Mouse (Mus musculus) limb, embryonic 14.5 days (tissue): ENCODE results near the gene 9330182L06Rik. TPM values are rescaled to one million over a fixed set of nuclear protein-coding genes. Genes with fewer than 3 reads are reported as not detected.

Experiments
- ATAC-seq: fragments of 200-750 bp; cut with Nextera tagmentation; 2 replicates; pipeline ENCODE4 v1.8.0; 2017; ENCODE audit warnings: low read depth, moderate number of reproducible peaks, moderate TSS enrichment; ENCODE audit not compliant: low FRiP score
- DNase-seq: peaks from one replicate; pipeline ENCODE4 v3.0.0-alpha.2; 2015; ENCODE audit warnings: low spot score
- H3K27ac ChIP-seq: fragments of 300-500 bp; sonication (generic); replicated peaks from 2 replicates; pipeline ENCODE4 v1.5.1; 2014; ENCODE audit warnings: low read depth, mild to moderate bottlenecking, low read length, moderate library complexity, mixed read lengths
- H3K27me3 ChIP-seq: fragments of 300-500 bp; sonication (generic); 2 replicates; pipeline ENCODE4 v1.6.1; 2014; ENCODE audit warnings: low read length, mixed read lengths; ENCODE audit not compliant: control insufficient read depth, insufficient read depth
- H3K36me3 ChIP-seq: fragments of 300-500 bp; sonication (generic); 2 replicates; pipeline ENCODE4 v1.6.1; 2014; ENCODE audit warnings: mild to moderate bottlenecking, low read length, moderate library complexity, mixed read lengths; ENCODE audit not compliant: control insufficient read depth, insufficient read depth
- H3K4me1 ChIP-seq: fragments of 300-500 bp; sonication (generic); 2 replicates; pipeline ENCODE4 v1.6.1; 2014; ENCODE audit warnings: antibody characterized with exemption, low read length, mixed read lengths; ENCODE audit not compliant: control insufficient read depth, insufficient read depth
- H3K4me2 ChIP-seq: fragments of 300-500 bp; sonication (generic); replicated peaks from 2 replicates; pipeline ENCODE4 v1.6.1; 2014; ENCODE audit warnings: low read depth, mild to moderate bottlenecking, low read length, moderate library complexity; ENCODE audit not compliant: severe bottlenecking
- H3K4me3 ChIP-seq: fragments of 300-500 bp; sonication (generic); replicated peaks from 2 replicates; pipeline ENCODE4 v1.5.1; 2014; ENCODE audit warnings: low read length
- H3K9ac ChIP-seq: fragments of 300-500 bp; sonication (generic); 2 replicates; pipeline ENCODE4 v1.6.1; 2014; ENCODE audit warnings: mild to moderate bottlenecking, low read depth, low read length, moderate library complexity; ENCODE audit not compliant: severe bottlenecking
- H3K9me3 ChIP-seq: fragments of 300-500 bp; sonication (generic); 2 replicates; pipeline ENCODE4 v1.6.1; 2016; ENCODE audit warnings: low read length; ENCODE audit not compliant: control insufficient read depth
- POLR2A ChIP-seq: fragments of 200-500 bp; IDR thresholded peaks from 2 replicates; pipeline ENCODE4 v1.8.0; 2012; ENCODE audit warnings: inconsistent platforms, mild to moderate bottlenecking, moderate library complexity, borderline replicate concordance; ENCODE audit not compliant: insufficient read depth, insufficient read length; ENCODE audit errors: extremely low read depth
- WGBS: fragments of 180-500 bp; shearing (Covaris S2); extraction: QIAGEN DNeasy Blood & Tissue Kit; methylation state at CpG from one replicate; pipeline ENCODE4 v1.1.7; 2014; 5-methylcytosine and 5-hydroxymethylcytosine counted together
- polyA plus RNA-seq, 2 experiments: library from polyadenylated mRNA; depleted of rRNA in 1 of 2; stranded (reverse) in 1 of 2; unstranded in 1 of 2; fragments of >200 nt; fragmentation: Nextera tagmentation in 1 of 2; extraction: Ambion mirVana in 1 of 2; gene quantifications; 2 replicates each; pipeline versions ENCODE4 v1.2.1 to v1.2.3; 2012 to 2014

9330182L06Rik gene
- polyA plus RNA-seq, 2 experiments, result 4.2 to 4.6 TPM

DNA sequence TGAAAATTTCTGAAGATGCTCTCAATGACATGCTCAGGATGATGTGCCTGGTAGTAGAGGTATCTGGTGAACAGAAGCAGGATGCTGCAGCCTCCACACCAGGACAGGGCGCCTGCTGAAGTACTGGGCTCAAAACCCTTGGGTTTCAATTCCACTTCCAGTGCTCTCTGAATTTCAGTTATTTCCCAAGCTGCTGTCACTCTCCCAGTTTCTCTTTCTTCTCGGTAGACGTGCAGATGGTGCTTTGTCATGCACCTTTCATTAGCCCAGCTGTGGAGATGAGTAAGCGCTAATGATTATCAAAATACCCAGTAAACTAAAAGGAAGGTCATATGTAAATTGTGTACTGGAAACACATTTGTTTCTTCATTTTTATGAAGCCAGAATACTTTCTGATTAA is 80.6 kb downstream of the 9330182L06Rik start:
- no peak overlapping the region for H3K9ac ChIP-seq
- H3K9me3 ChIP-seq, result no peaks in the 10 kb centered on the region
- no peaks in the 10 kb centered on the region for H3K36me3 ChIP-seq
- H3K4me3 ChIP-seq, result no peak overlapping the region
- no peaks in the 10 kb centered on the region for H3K27me3 ChIP-seq
- DNase-seq (no peak), ATAC-seq (no peak)
- 77% methylated on average over 4 of the region's 4 CpGs for WGBS
- no peak overlapping the region for H3K4me2 ChIP-seq
- H3K4me1 ChIP-seq, result no peaks in the 10 kb centered on the region
- H3K27ac ChIP-seq, result no peak overlapping the region
- TF ChIP-seq POLR2A, result no peak

DNA sequence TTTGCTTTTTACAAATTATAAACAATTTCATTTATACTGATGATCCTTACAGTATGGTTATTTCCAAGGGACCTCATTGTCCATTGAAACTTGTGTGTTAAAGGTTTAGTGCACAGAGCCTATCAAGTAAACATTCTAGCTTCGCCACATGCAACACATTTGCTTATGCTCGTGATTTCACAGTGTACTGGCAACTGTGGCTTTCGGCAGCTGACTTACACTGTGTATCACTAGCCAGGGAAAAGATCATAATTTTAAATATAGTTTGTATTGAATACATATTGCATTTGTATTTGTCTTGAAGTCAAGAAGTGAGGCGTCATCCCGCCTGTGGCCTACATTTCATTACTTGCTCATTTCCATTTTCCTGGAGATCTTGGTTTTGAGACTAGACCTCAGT is 86.2 kb downstream of the 9330182L06Rik start:
- TF ChIP-seq POLR2A, result no peak
- Histone ChIP-seq H3K4me1 (no peaks in the 10 kb centered on the region), H3K4me3 (no peak overlapping the region), H3K27ac (no peak overlapping the region), H3K4me2 (no peak overlapping the region), H3K9me3 (no peaks in the 10 kb centered on the region), H3K27me3 (no peaks in the 10 kb centered on the region), H3K9ac (no peak overlapping the region), H3K36me3 (no peaks in the 10 kb centered on the region)
- ATAC-seq, result no peak
- 87% methylated on average over 5 of the region's 5 CpGs for WGBS
- DNase-seq, result no peak

GRCm38 (mm10) chr5:9352646-9353045 is 86.7 kb downstream of the 9330182L06Rik start:
- no peak overlapping the region for H3K4me3 ChIP-seq
- H3K9me3 ChIP-seq, result no peaks in the 10 kb centered on the region
- ATAC-seq, result no peak
- H3K9ac ChIP-seq, result no peak overlapping the region
- no peak for TF ChIP-seq POLR2A
- WGBS, result 39% methylated on average over 1 of the region's 1 CpGs
- H3K36me3 ChIP-seq, result no peaks in the 10 kb centered on the region
- no peak overlapping the region for H3K4me2 ChIP-seq
- DNase-seq, result no peak
- H3K4me1 ChIP-seq, result no peaks in the 10 kb centered on the region
- no peak overlapping the region for H3K27ac ChIP-seq
- no peaks in the 10 kb centered on the region for H3K27me3 ChIP-seq

- TF ChIP-seq POLR2A, result no peak
- Histone ChIP-seq H3K9me3 (no peaks in the 10 kb centered on the region), H3K4me2 (no peak overlapping the region), H3K27me3 (no peaks in the 10 kb centered on the region), H3K36me3 (no peaks in the 10 kb centered on the region), H3K4me3 (no peak overlapping the region), H3K4me1 (no peaks in the 10 kb centered on the region), H3K9ac (no peak overlapping the region), H3K27ac (no peak overlapping the region)
- WGBS, result 85% methylated on average over 1 of the region's 1 CpGs
- DNase-seq (no peak), ATAC-seq (no peak)
Observed at GRCm38 (mm10) chr5:9354257-9354656, 88.3 kb downstream of the 9330182L06Rik start.

- H3K4me2 ChIP-seq, result no peak overlapping the region
- no peaks in the 10 kb centered on the region for H3K27me3 ChIP-seq
- H3K27ac ChIP-seq, result no peak overlapping the region
- ATAC-seq (no peak), DNase-seq (no peak)
- H3K9ac ChIP-seq, result no peak overlapping the region
- WGBS, result 30% methylated on average over 2 of the region's 2 CpGs
- H3K9me3 ChIP-seq, result no peaks in the 10 kb centered on the region
- no peak for TF ChIP-seq POLR2A
- H3K4me3 ChIP-seq, result no peak overlapping the region
- no peaks in the 10 kb centered on the region for H3K4me1 ChIP-seq
- no peaks in the 10 kb centered on the region for H3K36me3 ChIP-seq
Observed at GRCm38 (mm10) chr5:9358076-9358475, 92.2 kb downstream of the 9330182L06Rik start.
